Mouse (Mus musculus) mouse trophoblast stem cell (cell line): ENCODE results near the gene 2010111I01Rik.
"Not testable (repeated sequence)": the region's sequence is repeated elsewhere in the genome, so short reads cannot be mapped to it uniquely, and the experiment has no call there.

ENCODE experiments used
- in situ Hi-C, 2 experiments: fragments of 300-500 bp; cut with MseI, MboI; formaldehyde crosslinking; loops; 2 replicates in 1 of 2; 3 replicates in 1 of 2; pipeline ENCODE4 v1.15.1; 2025

Gene 2010111I01Rik

GRCm38 (mm10) chr13:63336335-63336734, 371.6 kb downstream of the 2010111I01Rik start:
- in situ Hi-C loops = no loop called here

DNA sequence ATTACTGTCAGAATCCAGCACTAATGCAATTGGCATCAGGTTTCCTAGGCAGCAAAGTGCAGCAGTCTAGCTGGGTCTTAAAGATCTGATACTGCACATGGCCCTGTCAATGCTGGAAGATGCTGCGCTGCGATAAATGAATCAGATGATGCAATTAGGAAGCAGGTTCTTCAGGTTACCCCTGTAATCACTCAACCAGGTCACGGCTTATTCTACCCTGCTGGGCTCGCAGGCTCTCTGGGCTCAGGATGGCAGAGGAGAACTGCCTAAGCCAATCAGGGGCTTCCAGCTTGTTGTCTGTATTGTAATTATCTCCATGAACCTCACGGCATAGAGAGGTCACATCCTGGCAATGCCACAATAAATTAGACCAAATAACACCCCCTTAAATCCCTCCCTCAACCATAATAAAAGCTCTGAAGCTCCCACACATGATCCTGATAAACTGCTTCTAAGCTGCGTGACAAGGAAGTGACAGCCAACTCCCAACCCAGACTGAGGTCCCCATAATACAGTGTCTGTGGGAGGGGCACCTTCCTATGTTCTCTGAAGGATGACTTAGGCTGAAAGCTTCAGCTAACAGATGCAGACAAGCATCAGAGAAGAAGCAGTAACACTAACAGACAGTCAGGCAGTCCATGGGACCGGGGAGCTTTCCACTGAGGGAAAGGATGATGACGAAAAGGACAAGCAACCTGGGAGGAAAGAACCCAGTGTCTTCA, 372.7 kb downstream of the 2010111I01Rik start:
- in situ Hi-C loops = no loop called here

- in situ Hi-C loops = no loop called here
Observed at GRCm38 (mm10) chr13:63339946-63340345, 375.3 kb downstream of the 2010111I01Rik start.

- in situ Hi-C loops = no loop called here
Observed at GRCm38 (mm10) chr13:63342781-63343180, 378.1 kb downstream of the 2010111I01Rik start.

- in situ Hi-C loops = no loop called here
Observed at GRCm38 (mm10) chr13:63344481-63344880, 379.8 kb downstream of the 2010111I01Rik start.

GRCm38 (mm10) chr13:63345476-63346225, 381.0 kb downstream of the 2010111I01Rik start:
- in situ Hi-C loops = no loop called here

DNA sequence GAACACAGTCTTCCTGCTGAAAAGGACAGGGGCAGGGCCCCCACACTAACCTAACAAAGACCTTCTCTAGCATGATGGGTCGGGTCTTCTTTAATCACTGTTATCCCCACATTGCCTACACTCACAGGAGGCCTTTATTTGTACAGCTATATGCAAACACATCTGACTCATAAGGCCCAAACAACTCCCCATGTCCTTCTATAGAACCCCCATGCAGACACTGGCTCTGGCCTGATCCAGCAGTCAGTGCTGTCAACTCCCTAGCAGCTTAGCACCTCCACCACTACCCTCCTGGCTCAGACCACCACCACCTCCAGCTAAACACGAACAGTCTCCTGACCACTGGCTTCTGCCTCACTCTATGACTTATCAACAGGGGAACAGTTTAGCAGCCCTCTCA, 382.9 kb downstream of the 2010111I01Rik start:
- in situ Hi-C loops = no loop called here

- in situ Hi-C loops = no loop called here
Observed at GRCm38 (mm10) chr13:63350076-63350475, 385.4 kb downstream of the 2010111I01Rik start.

DNA sequence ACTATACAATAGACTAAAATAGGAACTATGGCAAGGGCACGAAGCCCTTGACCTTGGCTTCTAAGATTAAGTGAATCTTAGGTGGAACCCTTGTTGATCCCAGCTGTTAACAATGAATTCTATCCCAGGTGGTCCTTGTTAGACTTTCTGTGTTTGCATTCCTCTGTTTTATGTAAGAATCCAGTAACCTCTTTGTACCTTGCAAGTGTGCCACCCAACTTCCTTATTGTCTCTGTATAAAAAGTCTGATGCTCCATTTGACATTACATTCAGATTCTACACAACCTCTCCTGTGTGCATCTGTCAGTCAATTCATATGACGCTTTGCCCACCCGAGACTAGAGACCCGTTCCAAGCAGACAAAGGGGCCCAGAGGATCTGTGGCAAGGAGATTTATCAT, 388.6 kb downstream of the 2010111I01Rik start:
- in situ Hi-C loops = not testable (repeated sequence)

- in situ Hi-C loops = no loop called here
Observed at GRCm38 (mm10) chr13:63356101-63356500, 391.4 kb downstream of the 2010111I01Rik start.

GRCm38 (mm10) chr13:63356558-63356957, 391.9 kb downstream of the 2010111I01Rik start:
- in situ Hi-C loops = no loop called here

GRCm38 (mm10) chr13:63359393-63359792, 394.7 kb downstream of the 2010111I01Rik start:
- in situ Hi-C loops = no loop called here

GRCm38 (mm10) chr13:63360111-63360885, 395.6 kb downstream of the 2010111I01Rik start:
- in situ Hi-C loops = no loop called here

DNA sequence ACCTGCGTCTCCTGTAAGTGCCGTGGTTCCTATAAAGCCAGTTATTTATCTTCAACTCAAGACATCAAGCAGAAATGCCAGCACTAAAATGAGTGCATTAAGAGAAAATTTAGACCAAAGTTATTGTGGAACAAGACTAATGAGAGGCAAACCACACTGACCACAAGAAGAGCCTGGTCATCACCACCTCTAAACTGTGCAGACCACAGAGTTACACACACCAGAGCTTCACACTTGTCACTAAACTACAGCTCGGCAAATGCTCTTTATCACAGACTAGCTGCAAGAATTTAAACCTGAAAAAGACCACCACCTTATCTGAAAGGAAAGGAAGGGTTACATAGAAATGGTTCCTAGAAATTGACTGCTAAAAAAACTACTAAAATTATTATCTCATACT, 397.1 kb downstream of the 2010111I01Rik start:
- in situ Hi-C loops = no loop called here

DNA sequence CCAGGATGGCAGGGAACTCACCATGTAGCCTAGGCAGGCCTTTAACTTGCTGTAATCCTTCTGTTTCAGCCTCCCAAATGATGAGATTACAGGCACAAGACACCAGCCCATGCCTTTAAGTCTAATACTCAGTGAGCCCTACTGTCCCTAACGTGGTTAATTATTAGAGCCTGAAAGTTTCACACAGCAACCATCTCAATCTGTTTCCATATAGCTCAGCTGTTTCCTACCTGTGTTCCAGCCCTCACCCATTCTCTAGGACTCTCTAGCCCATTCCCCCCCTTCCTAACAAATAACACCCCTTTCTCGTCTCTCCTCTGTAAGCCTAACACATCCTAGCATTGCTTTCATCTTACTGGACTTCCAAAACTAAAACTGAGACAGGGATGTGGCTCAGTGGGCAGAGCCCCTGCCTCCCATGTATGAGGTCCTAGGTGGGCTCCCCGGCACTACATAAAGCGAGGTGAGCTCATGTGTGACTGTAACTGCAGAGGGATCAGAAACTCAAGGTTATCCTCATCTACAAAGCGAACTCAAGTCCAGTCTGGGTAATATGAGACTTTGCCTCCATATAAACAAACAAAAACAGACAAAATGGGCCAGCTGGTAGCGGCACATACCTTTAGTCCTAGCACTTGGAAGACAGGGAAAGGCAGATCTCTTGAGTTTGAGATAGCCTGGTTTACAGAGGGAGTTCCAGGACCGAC, 408.9 kb downstream of the 2010111I01Rik start:
- in situ Hi-C loops = no loop called here
